Mouse (Mus musculus): ENCODE measurements at regions not wholly inside any gene's neighbourhood (a gene's known extent, or its start where the extent isn't known, plus 50 kb on each side); places are given as distances from the start of the nearest gene placed in this dataset.
A peak's percentile ranks its signal among the peaks of the same experiment; 100 is the strongest.

- DNase-seq (ENCODE audit: low spot score in 2 of 2): peak; percentile 19 to 40
Observed at GRCm38 (mm10) chr7:75398904-75399724, 56.2 kb upstream of the Akap13 start.

- no peak for DNase-seq (ENCODE audit: low spot score in 2 of 2)
Observed at GRCm38 (mm10) chr7:75400471-75400870, 54.9 kb upstream of the Akap13 start.

GRCm38 (mm10) chr7:75404955-75405354 lies 50.4 kb upstream of the Akap13 start:
- DNase-seq (ENCODE audit: low spot score in 2 of 2): no peak
